Comparison of ENCODE assay signal across 40 mouse cellular contexts in the genomic region with DNA sequence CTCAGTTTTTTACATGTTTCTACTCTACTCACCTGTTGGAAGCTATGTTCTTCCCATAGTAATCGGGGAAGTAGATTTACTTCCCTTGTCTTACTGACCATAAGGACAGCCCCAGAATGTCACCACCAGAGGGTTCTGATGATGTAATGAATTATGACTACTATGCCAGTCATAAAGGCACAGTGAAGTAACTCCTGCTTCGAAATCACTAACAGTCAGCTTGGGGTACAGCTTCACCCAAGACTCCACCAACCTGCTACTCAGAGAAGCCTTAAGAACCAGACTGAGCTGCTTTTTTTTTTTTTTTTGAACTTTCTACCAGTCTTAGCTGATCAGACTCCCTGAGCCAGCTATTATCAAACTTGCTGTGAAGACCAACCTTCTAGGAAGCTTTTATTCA. TPM values are rescaled to one million over a fixed set of nuclear protein-coding genes. Genes with fewer than 3 reads are reported as not detected.
"Had no signal": no experiment of that assay in that cellular context is flagged by ENCODE, and none has a peak within 500 bp of the region (broad histone marks: within the 10 kb centered on the region; RNA-seq: fewer than 3 reads in every experiment).

A gene (minus strand): TSS at position 101 of the 400 bp plus-strand sequence.
A gene (plus strand): TSS at position 218 of the 400 bp plus-strand sequence.

- H3K27me3 ChIP-seq: embryonic facial prominence, embryonic 12.5 days; embryonic facial prominence, embryonic 15.5 days; forebrain, embryonic 12.5 days; forebrain, embryonic 13.5 days; forebrain, embryonic 15.5 days had no signal

- H3K27ac ChIP-seq: embryonic facial prominence, embryonic 10.5 days; embryonic facial prominence, embryonic 12.5 days; embryonic facial prominence, embryonic 13.5 days; embryonic facial prominence, embryonic 15.5 days; forebrain, embryonic 10.5 days; forebrain, embryonic 12.5 days; forebrain, embryonic 13.5 days; forebrain, embryonic 15.5 days; gastrocnemius, adult 2 months; heart, adult 2 months had no signal

- ATAC-seq: forebrain, embryonic 13.5 days; forebrain, embryonic 14.5 days; forebrain, embryonic 15.5 days; forebrain, embryonic 16.5 days; forebrain, postnatal 0 days had no signal

- DNase-seq: cerebellum, adult 8-10 months; cerebellum, adult 9-10 months; cerebellum, adult 9-11 months; cerebellum, postnatal 10 days; cerebellum, postnatal 14 days; cerebellum, postnatal 25 days; cerebellum, postnatal 36 days; embryo, embryonic 11 days; forebrain, postnatal 0 days; gastrocnemius, adult 2 months; gastrocnemius, postnatal 10 days; gastrocnemius, postnatal 14 days; gastrocnemius, postnatal 25 days; gastrocnemius, postnatal 36 days; heart, adult 11 months; heart, adult 18-20 months; heart, adult 2 months had no signal

- H3K4me1 ChIP-seq: embryonic facial prominence, embryonic 10.5 days; embryonic facial prominence, embryonic 12.5 days; embryonic facial prominence, embryonic 13.5 days; embryonic facial prominence, embryonic 15.5 days; forebrain, embryonic 10.5 days; forebrain, embryonic 12.5 days; forebrain, embryonic 13.5 days; forebrain, embryonic 15.5 days had no signal

- H3K4me3 ChIP-seq: embryonic facial prominence, embryonic 10.5 days; embryonic facial prominence, embryonic 12.5 days; embryonic facial prominence, embryonic 13.5 days; embryonic facial prominence, embryonic 15.5 days; erythroblast, embryonic 14.5 days; forebrain, embryonic 10.5 days; forebrain, embryonic 12.5 days; forebrain, embryonic 13.5 days; forebrain, embryonic 15.5 days; gastrocnemius, adult 2 months; heart, adult 2 months had no signal

- H3K36me3 ChIP-seq: embryonic facial prominence, embryonic 10.5 days; embryonic facial prominence, embryonic 12.5 days; embryonic facial prominence, embryonic 13.5 days; embryonic facial prominence, embryonic 15.5 days; forebrain, embryonic 10.5 days; forebrain, embryonic 12.5 days; forebrain, embryonic 15.5 days had no signal

RNA-seq across cellular contexts. Expression of the first gene that starts in this region (rescaled TPM):
- total RNA-seq: common myeloid progenitor, adult 5-6 weeks; granulocyte monocyte progenitor cell, adult 5-6 weeks had no signal
- polyA plus RNA-seq: embryonic facial prominence, embryonic 10.5 days; embryonic facial prominence, embryonic 11.5 days; embryonic facial prominence, embryonic 12.5 days; embryonic facial prominence, embryonic 13.5 days; embryonic facial prominence, embryonic 15.5 days; erythroblast, embryonic 14.5 days; forebrain, embryonic 10.5 days; forebrain, embryonic 12.5 days; forebrain, postnatal 0 days had no signal

RNA-seq across cellular contexts. Expression of the second gene that starts in this region (rescaled TPM):
- total RNA-seq: common myeloid progenitor, adult 5-6 weeks; forebrain, postnatal 0 days; gastrocnemius, adult 18-20 months; gastrocnemius, adult 2 months; gastrocnemius, adult 8-10 months; gastrocnemius, postnatal 10 days; gastrocnemius, postnatal 14 days; gastrocnemius, postnatal 25 days; gastrocnemius, postnatal 36 days; gastrocnemius, postnatal 4 days; granulocyte monocyte progenitor cell, adult 5-6 weeks; heart, adult 18-20 months; heart, adult 2 months; heart, adult 8-10 months had no signal
- polyA plus RNA-seq: cortical plate, adult 2 months; embryonic facial prominence, embryonic 10.5 days; embryonic facial prominence, embryonic 11.5 days; embryonic facial prominence, embryonic 12.5 days; embryonic facial prominence, embryonic 13.5 days; embryonic facial prominence, embryonic 14.5 days; embryonic facial prominence, embryonic 15.5 days; erythroblast, embryonic 14.5 days; forebrain, embryonic 10.5 days; forebrain, embryonic 11.5 days; forebrain, embryonic 12.5 days; forebrain, embryonic 13.5 days; forebrain, embryonic 14.5 days; forebrain, embryonic 15.5 days; forebrain, embryonic 16.5 days; forebrain, postnatal 0 days; frontal cortex, adult 2 months; gonadal fat pad, adult 2 months; heart, adult 2 months had no signal
